Mouse (Mus musculus) MEL (cell line): Measurements from ENCODE around the gene Olfr520.

Experiments used
- CTCF ChIP-seq, 3 experiments: IDR thresholded peaks in 2 of 3; conservative IDR thresholded peaks in 1 of 3; 2 replicates each; pipeline ENCODE4 v1.5.1; 2011 to 2012; ENCODE audit warnings: low read length in 3 of 3, low read depth in 2 of 3, mild to moderate bottlenecking in 2 of 3, improper control_type of control experiment in 1 of 3, inconsistent platforms in 1 of 3, mixed read lengths in 1 of 3, moderate library complexity in 1 of 3; ENCODE audit not compliant: control insufficient read depth in 1 of 3, insufficient read depth in 1 of 3, poor library complexity in 1 of 3, severe bottlenecking in 1 of 3
- EP300 ChIP-seq, 2 experiments: IDR thresholded peaks; 2 replicates each; pipeline ENCODE4 v1.6.1; 2011; ENCODE audit warnings: improper control_type of control experiment in 2 of 2, low read length in 2 of 2, low read depth in 1 of 2, mild to moderate bottlenecking in 1 of 2
- ETS1 ChIP-seq: IDR thresholded peaks from 2 replicates; pipeline ENCODE4 v1.6.1; 2012; ENCODE audit warnings: low read depth, mild to moderate bottlenecking, inconsistent platforms, low read length, improper control_type of control experiment, moderate library complexity
- GABPA ChIP-seq: IDR thresholded peaks from 2 replicates; pipeline ENCODE4 v1.6.1; 2012; ENCODE audit warnings: low read depth, mild to moderate bottlenecking, inconsistent platforms, low read length, improper control_type of control experiment, moderate library complexity
- MXI1 ChIP-seq: IDR thresholded peaks from 2 replicates; pipeline ENCODE4 v1.6.1; 2011; ENCODE audit warnings: mild to moderate bottlenecking, low read depth, low read length, improper control_type of control experiment
- POLR2A ChIP-seq, 2 experiments: IDR thresholded peaks; 2 replicates each; pipeline ENCODE4 v1.6.1; 2011 to 2012; ENCODE audit warnings: low read length in 2 of 2, mild to moderate bottlenecking in 2 of 2, control low read depth in 1 of 2, improper control_type of control experiment in 1 of 2, low read depth in 1 of 2, moderate library complexity in 1 of 2; ENCODE audit not compliant: control insufficient read depth in 1 of 2, insufficient read depth in 1 of 2, poor library complexity in 1 of 2
- RCOR1 ChIP-seq: IDR thresholded peaks from 2 replicates; pipeline ENCODE4 v1.6.1; 2012; ENCODE audit warnings: low read depth, mild to moderate bottlenecking, inconsistent platforms, low read length, improper control_type of control experiment
- SIN3A ChIP-seq: IDR thresholded peaks from 2 replicates; pipeline ENCODE4 v1.6.1; 2012; ENCODE audit warnings: low read length, improper control_type of control experiment, inconsistent platforms
- SMC3 ChIP-seq: IDR thresholded peaks from 2 replicates; pipeline ENCODE4 v1.6.1; 2011; ENCODE audit warnings: low read depth, low read length, improper control_type of control experiment
- UBTF ChIP-seq: IDR thresholded peaks from 2 replicates; pipeline ENCODE4 v1.6.1; 2012; ENCODE audit warnings: low read depth, mild to moderate bottlenecking, inconsistent platforms, low read length, improper control_type of control experiment, moderate library complexity, borderline replicate concordance; ENCODE audit not compliant: insufficient read depth
- USF1 ChIP-seq: IDR thresholded peaks from 2 replicates; pipeline ENCODE4 v1.6.1; 2014; ENCODE audit warnings: low read depth, mild to moderate bottlenecking, inconsistent platforms, low read length, improper control_type of control experiment, moderate library complexity
- ZMIZ1 ChIP-seq: IDR thresholded peaks from 2 replicates; pipeline ENCODE4 v1.6.1; 2012; ENCODE audit warnings: low read depth, mild to moderate bottlenecking, inconsistent platforms, low read length, improper control_type of control experiment, moderate library complexity

- TF ChIP-seq SMC3 (no peak), UBTF (no peak), POLR2A (IDR thresholded peaks at IDR 0.05; ENCODE audit: control insufficient read depth in 1 of 2, insufficient read depth in 1 of 2, low read depth in 1 of 2, low read length in 2 of 2, poor library complexity in 1 of 2) (no peak), USF1 (no peak), ETS1 (no peak), SIN3A (no peak), EP300 (IDR thresholded peaks at IDR 0.05; ENCODE audit: low read depth in 1 of 2, low read length in 2 of 2) (no peak), MXI1 (no peak), CTCF (IDR thresholded peaks at IDR 0.05 in 2 of 3, conservative IDR thresholded peaks at IDR 0.05 in 1 of 3; ENCODE audit: control insufficient read depth in 1 of 3, insufficient read depth in 1 of 3, low read depth in 2 of 3, low read length in 3 of 3, poor library complexity in 1 of 3, severe bottlenecking in 1 of 3) (no peak), GABPA (no peak), ZMIZ1 (no peak), RCOR1 (no peak)
Measured at GRCm38 (mm10) chr7:99739276-99739675, 9.2 kb downstream of the Olfr520 start.
